Mouse (Mus musculus) liver, adult 2 months (tissue): Measurements from ENCODE around the gene Defb6.

ENCODE experiments used
- CTCF ChIP-seq: fragments of 200-500 bp; IDR thresholded peaks from 2 replicates; pipeline ENCODE4 v1.5.1; 2011; ENCODE audit warnings: low read depth, low read length, control low read depth
- POLR2A ChIP-seq: fragments of 200-500 bp; IDR thresholded peaks from 2 replicates; pipeline ENCODE4 v1.6.1; 2011; ENCODE audit warnings: low read length, control low read depth; ENCODE audit not compliant: insufficient read depth; ENCODE audit errors: extremely low read depth

DNA sequence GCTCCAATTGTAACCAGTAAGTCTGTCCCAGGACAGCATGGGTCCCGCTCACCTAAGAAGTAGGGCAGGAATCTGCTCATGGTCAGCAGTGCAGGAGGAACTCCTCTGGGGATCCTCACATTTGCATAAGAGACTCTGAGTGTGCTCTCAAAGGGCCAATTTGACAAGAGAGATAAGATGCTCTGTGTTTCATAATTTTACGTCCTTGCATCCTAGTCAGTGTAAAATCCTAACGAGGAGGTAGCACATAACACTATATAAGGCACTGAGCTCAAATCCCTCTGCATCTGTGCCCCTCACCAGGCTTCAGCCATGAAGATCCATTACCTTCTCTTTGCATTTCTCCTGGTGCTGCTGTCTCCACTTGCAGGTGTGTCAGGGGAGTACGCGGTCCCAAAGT lies 22.0 kb downstream of the Defb6 start, which contains the start of gene Defb5:
- no peak for TF ChIP-seq CTCF
- TF ChIP-seq POLR2A, result no peak
